Mouse (Mus musculus) G1E (cell line): ENCODE measurements around the gene Tedc1.

Experiments used
- CTCF ChIP-seq: IDR thresholded peaks from 2 replicates; pipeline ENCODE4 v1.5.1; 2012; ENCODE audit warnings: low read depth, low read length, inconsistent platforms, mixed read lengths
- TAL1 ChIP-seq: conservative IDR thresholded peaks from 2 replicates; pipeline ENCODE4 v1.6.1; 2012; ENCODE audit warnings: low read depth, low read length, inconsistent platforms, mixed read lengths

GRCm38 (mm10) chr12:113133260-113133659 lies 23.0 kb upstream of the Tedc1 start:
- TF ChIP-seq TAL1 (no peak), CTCF (no peak)
